Mouse (Mus musculus): ENCODE data around the gene Atp5d.

- TF ChIP-seq CTCF (conservative IDR thresholded peaks at IDR 0.05; ENCODE audit: low read length) (no peak), NANOG (IDR thresholded peaks at IDR 0.05; ENCODE audit: borderline replicate concordance, low read length) (no peak), POU5F1 (IDR thresholded peaks at IDR 0.05; ENCODE audit: borderline replicate concordance, low read length) (no peak)
Measured at GRCm38 (mm10) chr10:80131952-80132350, 6.5 kb upstream of the Atp5d start.

All from E14TG2a.4 (cell line).